Mouse (Mus musculus): ENCODE results near the gene Fibp. TPM values are rescaled to one million over a fixed set of nuclear protein-coding genes. Genes with fewer than 3 reads are reported as not detected.

Fibp gene
- polyA plus RNA-seq, 1 experiment from 2014 or later, result 105 TPM

GRCm38 (mm10) chr19:5513005-5513349, 52.6 kb downstream of the Fibp start:
- ATAC-seq (replicated peaks; ENCODE audit: insufficient number of reproducible peaks, low FRiP score, low TSS enrichment, low read depth) (no peak), DNase-seq (ENCODE audit: low spot score) (no peak)
- Histone ChIP-seq H3K9ac (replicated peaks; ENCODE audit: low read length) (no peak overlapping the region), H3K4me1 (ENCODE audit: control insufficient read depth, insufficient read depth, low read length) (no peaks in the 10 kb centered on the region), H3K36me3 (replicated peaks; ENCODE audit: control insufficient read depth, insufficient read depth, low read depth, low read length) (no peaks in the 10 kb centered on the region), H3K4me3 (ENCODE audit: low read depth, low read length) (no peak overlapping the region), H3K27me3 (ENCODE audit: control insufficient read depth, insufficient read depth, low read length) (no peaks in the 10 kb centered on the region), H3K4me2 (ENCODE audit: low read depth, low read length) (no peak overlapping the region), H3K27ac (replicated peaks; ENCODE audit: low read depth, low read length) (no peak overlapping the region), H3K9me3 (replicated peaks; ENCODE audit: control insufficient read depth, low read length) (no peaks in the 10 kb centered on the region)
- WGBS, result 86% methylated on average over 3 of the region's 3 CpGs

Other genes starting within 250 kb of the Fibp start
- 24.4 and 28.4 TPM in 2 replicates for gene Pacs1, start 187.5 kb upstream of the Fibp start, polyA plus RNA-seq (2014; fragmentation: Nextera tagmentation; extraction: Ambion mirVana)
- gene Sf3b2, start 165.2 kb upstream of the Fibp start, polyA plus RNA-seq (2014; fragmentation: Nextera tagmentation; extraction: Ambion mirVana), result 375 and 387 TPM in 2 replicates
- gene Gal3st3, start 162.3 kb upstream of the Fibp start, polyA plus RNA-seq (2014; fragmentation: Nextera tagmentation; extraction: Ambion mirVana), result 8.5 and 11.3 TPM in 2 replicates
- gene Catsper1, start 124.9 kb upstream of the Fibp start, polyA plus RNA-seq (2014; fragmentation: Nextera tagmentation; extraction: Ambion mirVana), result not detected in 2 replicates
- 0.69 and 1.3 TPM in 2 replicates for gene Cst6, start 111.0 kb upstream of the Fibp start, polyA plus RNA-seq (2014; fragmentation: Nextera tagmentation; extraction: Ambion mirVana)
- 58.2 and 63.7 TPM in 2 replicates for gene Eif1ad, start 93.9 kb upstream of the Fibp start, polyA plus RNA-seq (2014; fragmentation: Nextera tagmentation; extraction: Ambion mirVana)
- 464 and 487 TPM in 2 replicates for gene Banf1, start 93.4 kb upstream of the Fibp start, polyA plus RNA-seq (2014; fragmentation: Nextera tagmentation; extraction: Ambion mirVana)
- 72.9 and 76.1 TPM in 2 replicates for gene Sart1, start 71.9 kb upstream of the Fibp start, polyA plus RNA-seq (2014; fragmentation: Nextera tagmentation; extraction: Ambion mirVana)
- 0.15 and 0.36 TPM in 2 replicates for gene Tsga10ip, start 58.1 kb upstream of the Fibp start, polyA plus RNA-seq (2014; fragmentation: Nextera tagmentation; extraction: Ambion mirVana)
- gene Drap1, start 35.6 kb upstream of the Fibp start, polyA plus RNA-seq (2014; fragmentation: Nextera tagmentation; extraction: Ambion mirVana), result 204 and 213 TPM in 2 replicates
- gene AI837181, start 35.5 kb upstream of the Fibp start, polyA plus RNA-seq (2014; fragmentation: Nextera tagmentation; extraction: Ambion mirVana), result 33.2 and 36.7 TPM in 2 replicates
- not detected in 2 replicates for gene Fosl1, start 13.1 kb upstream of the Fibp start, polyA plus RNA-seq (2014; fragmentation: Nextera tagmentation; extraction: Ambion mirVana)
- 7.5 and 7.8 TPM in 2 replicates for gene Ccdc85b, start 2.7 kb upstream of the Fibp start, polyA plus RNA-seq (2014; fragmentation: Nextera tagmentation; extraction: Ambion mirVana)
- 1.1 and 1.4 TPM in 2 replicates for gene Ctsw, start 7.9 kb downstream of the Fibp start, polyA plus RNA-seq (2014; fragmentation: Nextera tagmentation; extraction: Ambion mirVana)
- gene Efemp2, start 13.3 kb downstream of the Fibp start, polyA plus RNA-seq (2014; fragmentation: Nextera tagmentation; extraction: Ambion mirVana), result 80.9 and 91.9 TPM in 2 replicates
- 29.6 and 39.2 TPM in 2 replicates for gene Mus81, start 27.8 kb downstream of the Fibp start, polyA plus RNA-seq (2014; fragmentation: Nextera tagmentation; extraction: Ambion mirVana)
- gene Cfl1, start 29.8 kb downstream of the Fibp start, polyA plus RNA-seq (2014; fragmentation: Nextera tagmentation; extraction: Ambion mirVana), result 3,308 and 3,397 TPM in 2 replicates
- gene 1700020D05Rik, start 43.2 kb downstream of the Fibp start, polyA plus RNA-seq (2014; fragmentation: Nextera tagmentation; extraction: Ambion mirVana), result not detected in 2 replicates
- 8.7 and 9.8 TPM in 2 replicates for gene Snx32, start 49.9 kb downstream of the Fibp start, polyA plus RNA-seq (2014; fragmentation: Nextera tagmentation; extraction: Ambion mirVana)
- gene Ovol1, start 100.0 kb downstream of the Fibp start, polyA plus RNA-seq (2014; fragmentation: Nextera tagmentation; extraction: Ambion mirVana), result 0.62 and 1.4 TPM in 2 replicates
- gene Ap5b1, start 107.4 kb downstream of the Fibp start, polyA plus RNA-seq (2014; fragmentation: Nextera tagmentation; extraction: Ambion mirVana), result 1.7 and 2.1 TPM in 2 replicates
- 156 and 157 TPM in 2 replicates for gene Rnaseh2c, start 141.3 kb downstream of the Fibp start, polyA plus RNA-seq (2014; fragmentation: Nextera tagmentation; extraction: Ambion mirVana)
- 28.9 and 32.2 TPM in 2 replicates for gene Kat5, start 149.6 kb downstream of the Fibp start, polyA plus RNA-seq (2014; fragmentation: Nextera tagmentation; extraction: Ambion mirVana)
- 37.0 and 39.1 TPM in 2 replicates for gene Rela, start 176.9 kb downstream of the Fibp start, polyA plus RNA-seq (2014; fragmentation: Nextera tagmentation; extraction: Ambion mirVana)
- gene Sipa1, start 203.1 kb downstream of the Fibp start, polyA plus RNA-seq (2014; fragmentation: Nextera tagmentation; extraction: Ambion mirVana), result 12.4 and 13.2 TPM in 2 replicates
- gene Map3k11, start 228.1 kb downstream of the Fibp start, polyA plus RNA-seq (2014; fragmentation: Nextera tagmentation; extraction: Ambion mirVana), result 13.1 and 14.6 TPM in 2 replicates
- 17.5 and 22.0 TPM in 2 replicates for gene Pcnx3, start 228.3 kb downstream of the Fibp start, polyA plus RNA-seq (2014; fragmentation: Nextera tagmentation; extraction: Ambion mirVana)
- not detected in 2 replicates for gene Kcnk7, start 243.8 kb downstream of the Fibp start, polyA plus RNA-seq (2014; fragmentation: Nextera tagmentation; extraction: Ambion mirVana)

Data from embryonic facial prominence, embryonic 11.5 days (tissue).